Mouse (Mus musculus) hindbrain, embryonic 16.5 days (tissue): ENCODE measurements at regions not wholly inside any gene's neighbourhood (a gene's known extent, or its start where the extent isn't known, plus 50 kb on each side); places are given as distances from the start of the nearest gene placed in this dataset.

ENCODE experiments used
- ATAC-seq: fragments of 200-750 bp; cut with Nextera tagmentation; 2 replicates; pipeline ENCODE4 v1.8.0; 2017; ENCODE audit warnings: moderate TSS enrichment, moderate library complexity
- H3K27ac ChIP-seq: fragments of 300-500 bp; sonication (generic); 2 replicates; pipeline ENCODE4 v1.5.1; 2014; ENCODE audit warnings: low read depth, mild to moderate bottlenecking, control low read depth, low read length, moderate library complexity
- H3K27me3 ChIP-seq: fragments of 300-500 bp; sonication (generic); replicated peaks from 2 replicates; pipeline ENCODE4 v1.6.1; 2014; ENCODE audit warnings: low read length; ENCODE audit not compliant: control insufficient read depth, insufficient read depth
- H3K36me3 ChIP-seq: fragments of 300-500 bp; sonication (generic); 2 replicates; pipeline ENCODE4 v1.6.1; 2014; ENCODE audit warnings: mild to moderate bottlenecking, low read length, moderate library complexity, mixed read lengths; ENCODE audit not compliant: control insufficient read depth, insufficient read depth
- H3K4me1 ChIP-seq: fragments of 300-500 bp; sonication (generic); 2 replicates; pipeline ENCODE4 v1.6.1; 2014; ENCODE audit warnings: low read depth, low read length; ENCODE audit not compliant: control insufficient read depth, insufficient read depth
- H3K4me2 ChIP-seq: fragments of 300-500 bp; sonication (generic); 2 replicates; pipeline ENCODE4 v1.6.1; 2014; ENCODE audit warnings: mild to moderate bottlenecking, low read length, control low read depth, moderate library complexity
- H3K4me3 ChIP-seq: fragments of 300-500 bp; sonication (generic); 2 replicates; pipeline ENCODE4 v1.5.1; 2014; ENCODE audit warnings: mild to moderate bottlenecking, low read length, control low read depth, moderate library complexity
- H3K9ac ChIP-seq: fragments of 300-500 bp; sonication (generic); 2 replicates; pipeline ENCODE4 v1.6.1; 2014; ENCODE audit warnings: low read depth, mild to moderate bottlenecking, control low read depth, low read length, moderate library complexity
- H3K9me3 ChIP-seq: fragments of 300-500 bp; sonication (generic); 2 replicates; pipeline ENCODE4 v1.6.1; 2014; ENCODE audit warnings: mild to moderate bottlenecking, low read length, moderate library complexity; ENCODE audit not compliant: control insufficient read depth
- WGBS: fragments of 180-500 bp; shearing (Covaris S2); extraction: QIAGEN DNeasy Blood & Tissue Kit; methylation state at CpG from one replicate; pipeline ENCODE4 v1.1.7; 2014; 5-methylcytosine and 5-hydroxymethylcytosine counted together

GRCm38 (mm10) chr8:88972993-88973690 lies 70.8 kb downstream of the Sall1 start:
- Histone ChIP-seq H3K4me3 (no peak overlapping the region), H3K4me1 (no peaks in the 10 kb centered on the region), H3K9ac (no peak overlapping the region), H3K27ac (no peak overlapping the region), H3K9me3 (no peaks in the 10 kb centered on the region), H3K4me2 (no peak overlapping the region), H3K36me3 (no peaks in the 10 kb centered on the region), H3K27me3 (no peaks in the 10 kb centered on the region)
- WGBS, result 38% methylated on average over 15 of the region's 15 CpGs
- ATAC-seq, result no peak

- Histone ChIP-seq H3K4me1 (no peaks in the 10 kb centered on the region), H3K9ac (no peak overlapping the region), H3K4me3 (no peak overlapping the region), H3K27me3 (no peaks in the 10 kb centered on the region), H3K4me2 (no peak overlapping the region), H3K9me3 (no peaks in the 10 kb centered on the region; the same call in 1 of the 2 replicates), H3K36me3 (no peaks in the 10 kb centered on the region), H3K27ac (no peak overlapping the region)
- ATAC-seq, result no peak
Measured at GRCm38 (mm10) chr8:88958843-88959242, 85.1 kb downstream of the Sall1 start.

GRCm38 (mm10) chr8:88953178-88953577 lies 90.8 kb downstream of the Sall1 start:
- Histone ChIP-seq H3K27me3 (no peaks in the 10 kb centered on the region), H3K9me3 (peaks cover 5% of the 10 kb centered on the region), H3K27ac (no peak overlapping the region), H3K4me3 (no peak overlapping the region), H3K9ac (no peak overlapping the region), H3K4me1 (no peaks in the 10 kb centered on the region), H3K36me3 (no peaks in the 10 kb centered on the region), H3K4me2 (no peak overlapping the region)
- ATAC-seq, result no peak
- 63% methylated on average over 2 of the region's 2 CpGs for WGBS

- Histone ChIP-seq H3K9ac (no peak overlapping the region), H3K27ac (no peak overlapping the region), H3K4me2 (no peak overlapping the region), H3K4me3 (no peak overlapping the region), H3K36me3 (no peaks in the 10 kb centered on the region), H3K4me1 (no peaks in the 10 kb centered on the region), H3K9me3 (peaks cover 5% of the 10 kb centered on the region), H3K27me3 (no peaks in the 10 kb centered on the region)
- ATAC-seq, result no peak
- 92% methylated on average over 7 of the region's 7 CpGs for WGBS
Measured at GRCm38 (mm10) chr8:88951829-88952155, 92.2 kb downstream of the Sall1 start.

GRCm38 (mm10) chr8:88951145-88951828 lies 92.7 kb downstream of the Sall1 start:
- ATAC-seq, result no peak
- H3K36me3 ChIP-seq, result no peaks in the 10 kb centered on the region
- no peaks in the 10 kb centered on the region for H3K4me1 ChIP-seq
- H3K9ac ChIP-seq, result no peak overlapping the region
- no peak overlapping the region for H3K4me3 ChIP-seq
- peaks cover 5% of the 10 kb centered on the region for H3K9me3 ChIP-seq
- H3K27me3 ChIP-seq, result no peaks in the 10 kb centered on the region
- H3K27ac ChIP-seq, result no peak overlapping the region
- WGBS, result 93% methylated on average over 16 of the region's 16 CpGs
- H3K4me2 ChIP-seq, result no peak overlapping the region

- H3K9me3 ChIP-seq, result peaks cover 5% of the 10 kb centered on the region
- no peaks in the 10 kb centered on the region for H3K36me3 ChIP-seq
- no peak overlapping the region for H3K27ac ChIP-seq
- H3K9ac ChIP-seq, result no peak overlapping the region
- no peak overlapping the region for H3K4me3 ChIP-seq
- H3K4me2 ChIP-seq, result no peak overlapping the region
- WGBS, result 89% methylated on average over 6 of the region's 6 CpGs
- no peaks in the 10 kb centered on the region for H3K27me3 ChIP-seq
- ATAC-seq, result no peak
- no peaks in the 10 kb centered on the region for H3K4me1 ChIP-seq
Measured at GRCm38 (mm10) chr8:88949975-88950374, 94.0 kb downstream of the Sall1 start.

GRCm38 (mm10) chr8:88948981-88949380 lies 95.0 kb downstream of the Sall1 start:
- ATAC-seq, result no peak
- no peak overlapping the region for H3K4me2 ChIP-seq
- H3K4me3 ChIP-seq, result no peak overlapping the region
- WGBS, result 68% methylated on average over 16 of the region's 16 CpGs
- peaks cover 5% of the 10 kb centered on the region for H3K9me3 ChIP-seq
- no peak overlapping the region for H3K9ac ChIP-seq
- no peaks in the 10 kb centered on the region for H3K4me1 ChIP-seq
- H3K27ac ChIP-seq, result no peak overlapping the region
- H3K36me3 ChIP-seq, result no peaks in the 10 kb centered on the region
- H3K27me3 ChIP-seq, result no peaks in the 10 kb centered on the region

GRCm38 (mm10) chr8:88948328-88948727 lies 95.6 kb downstream of the Sall1 start:
- no peak overlapping the region for H3K4me2 ChIP-seq
- 79% methylated on average over 6 of the region's 6 CpGs for whole genome bisulfite sequencing
- H3K9me3 ChIP-seq, result peaks cover 5% of the 10 kb centered on the region
- no peaks in the 10 kb centered on the region for H3K27me3 ChIP-seq
- no peak overlapping the region for H3K27ac ChIP-seq
- no peaks in the 10 kb centered on the region for H3K4me1 ChIP-seq
- ATAC-seq, result no peak
- no peak overlapping the region for H3K4me3 ChIP-seq
- H3K9ac ChIP-seq, result no peak overlapping the region
- H3K36me3 ChIP-seq, result no peaks in the 10 kb centered on the region

- Histone ChIP-seq H3K9me3 (peaks cover 5% of the 10 kb centered on the region), H3K27ac (no peak overlapping the region), H3K4me1 (no peaks in the 10 kb centered on the region), H3K4me3 (no peak overlapping the region), H3K36me3 (no peaks in the 10 kb centered on the region), H3K4me2 (no peak overlapping the region), H3K27me3 (no peaks in the 10 kb centered on the region), H3K9ac (no peak overlapping the region)
- ATAC-seq, result no peak
- 52% methylated on average over 3 of the region's 3 CpGs for WGBS
Measured at GRCm38 (mm10) chr8:88947384-88947783, 96.6 kb downstream of the Sall1 start.
